Mouse (Mus musculus): ENCODE data around the gene Fam118b. TPM values are rescaled to one million over a fixed set of nuclear protein-coding genes. Genes with fewer than 3 reads are reported as not detected.

The Fam118b gene
- total and polyA plus RNA-seq, 2 experiments from 2014 or later: 29.4 to 37.4 TPM

- H3K4me1 ChIP-seq (ENCODE audit: insufficient read depth, low read length): peaks cover 14% of the 10 kb centered on the region; the same call in 1 of the 2 replicates
- 1% methylated on average over 71 of the region's 72 CpGs for WGBS
- H3K9ac ChIP-seq (replicated peaks; ENCODE audit: low read length, poor library complexity, severe bottlenecking): peak within 1 kb of the TSS; percentile 81
- no peak for TF ChIP-seq CTCF (IDR thresholded peaks at IDR 0.05)
- peaks cover 31% of the 10 kb centered on the region for H3K36me3 ChIP-seq (ENCODE audit: insufficient read depth, low read length)
- no peaks in the 10 kb centered on the region for H3K9me3 ChIP-seq (ENCODE audit: low read length)
- peak within 1 kb of the TSS; percentile 86 for H3K4me3 ChIP-seq (ENCODE audit: low read depth, low read length)
- peak; percentile 100 for DNase-seq (ENCODE audit: low spot score)
- H3K27me3 ChIP-seq (ENCODE audit: insufficient read depth, low read length): no peaks in the 10 kb centered on the region
- ATAC-seq (ENCODE audit: low FRiP score): peak; percentile 100
- peak within 1 kb of the TSS; percentile 90 for H3K27ac ChIP-seq (ENCODE audit: low read depth, low read length)
- H3K4me2 ChIP-seq (ENCODE audit: low read depth, low read length, poor library complexity, severe bottlenecking): peak within 1 kb of the TSS; percentile 90
Measured at GRCm38 (mm10) chr9:35210542-35211474, 56.8 kb downstream of the Fam118b start, which contains the start of gene Foxred1. Foxred1 (minus strand) TSS chr9:35211055.

- DNase-seq (ENCODE audit: low spot score): no peak
- ATAC-seq (ENCODE audit: low FRiP score): no peak
- no peak for TF ChIP-seq CTCF (IDR thresholded peaks at IDR 0.05)
- peaks cover 34% of the 10 kb centered on the region for H3K36me3 ChIP-seq (ENCODE audit: insufficient read depth, low read length)
- no peak overlapping the region for H3K4me3 ChIP-seq (ENCODE audit: low read depth, low read length)
- no peak overlapping the region for H3K9ac ChIP-seq (replicated peaks; ENCODE audit: low read length, poor library complexity, severe bottlenecking)
- no peak overlapping the region for H3K4me2 ChIP-seq (ENCODE audit: low read depth, low read length, poor library complexity, severe bottlenecking)
- H3K27me3 ChIP-seq (ENCODE audit: insufficient read depth, low read length): no peaks in the 10 kb centered on the region
- H3K9me3 ChIP-seq (ENCODE audit: low read length): no peaks in the 10 kb centered on the region
- WGBS: 93% methylated on average over 2 of the region's 2 CpGs
- H3K27ac ChIP-seq (ENCODE audit: low read depth, low read length): no peak overlapping the region
- H3K4me1 ChIP-seq (ENCODE audit: insufficient read depth, low read length): peaks cover 7% of the 10 kb centered on the region; the same call in 1 of the 2 replicates
Measured at GRCm38 (mm10) chr9:35204421-35204820, 63.2 kb downstream of the Fam118b start.

- peaks cover 7% of the 10 kb centered on the region; the same call in 1 of the 2 replicates for H3K4me1 ChIP-seq (ENCODE audit: insufficient read depth, low read length)
- H3K9ac ChIP-seq (replicated peaks; ENCODE audit: low read length, poor library complexity, severe bottlenecking): no peak overlapping the region
- no peak overlapping the region for H3K4me3 ChIP-seq (ENCODE audit: low read depth, low read length)
- WGBS: 66% methylated on average over 3 of the region's 3 CpGs
- ATAC-seq (ENCODE audit: low FRiP score): no peak
- no peak overlapping the region for H3K4me2 ChIP-seq (ENCODE audit: low read depth, low read length, poor library complexity, severe bottlenecking)
- no peak overlapping the region for H3K27ac ChIP-seq (ENCODE audit: low read depth, low read length)
- H3K27me3 ChIP-seq (ENCODE audit: insufficient read depth, low read length): no peaks in the 10 kb centered on the region
- TF ChIP-seq CTCF (IDR thresholded peaks at IDR 0.05): no peak
- peaks cover 34% of the 10 kb centered on the region for H3K36me3 ChIP-seq (ENCODE audit: insufficient read depth, low read length)
- no peak for DNase-seq (ENCODE audit: low spot score)
- H3K9me3 ChIP-seq (ENCODE audit: low read length): no peaks in the 10 kb centered on the region
Measured at GRCm38 (mm10) chr9:35203536-35203935, 64.1 kb downstream of the Fam118b start.

- WGBS: 56% methylated on average over 9 of the region's 9 CpGs
- Histone ChIP-seq H3K27me3 (ENCODE audit: insufficient read depth, low read length) (no peaks in the 10 kb centered on the region), H3K27ac (ENCODE audit: low read depth, low read length) (no peak overlapping the region), H3K4me3 (ENCODE audit: low read depth, low read length) (peak overlapping the region; percentile 45; the same call in 1 of the 2 replicates), H3K9ac (replicated peaks; ENCODE audit: low read length, poor library complexity, severe bottlenecking) (peak overlapping the region; percentile 44; the same call in 1 of the 2 replicates), H3K36me3 (ENCODE audit: insufficient read depth, low read length) (peaks cover 12% of the 10 kb centered on the region), H3K4me1 (ENCODE audit: insufficient read depth, low read length) (peaks cover 7% of the 10 kb centered on the region; the same call in 1 of the 2 replicates), H3K4me2 (ENCODE audit: low read depth, low read length, poor library complexity, severe bottlenecking) (peak overlapping the region; percentile 87), H3K9me3 (ENCODE audit: low read length) (no peaks in the 10 kb centered on the region)
- peak; percentile 7; the same call in 1 of the 2 replicates for TF ChIP-seq CTCF (IDR thresholded peaks at IDR 0.05)
- DNase-seq (ENCODE audit: low spot score): peak; percentile 10
- ATAC-seq (ENCODE audit: low FRiP score): no peak; the same call in 1 of the 2 replicates
Measured at GRCm38 (mm10) chr9:35200529-35201060, 67.0 kb downstream of the Fam118b start.

GRCm38 (mm10) chr9:35199772-35200471, 67.7 kb downstream of the Fam118b start, which contains the start of the genes Srpr and Tirap:
Srpr (plus strand) TSS chr9:35200175.
Tirap (minus strand) TSS chr9:35200291.
- WGBS: under 1% methylated on average over 41 of the region's 44 CpGs
- Histone ChIP-seq H3K4me3 (ENCODE audit: low read depth, low read length) (peak within 1 kb of the TSS; percentile 45), H3K36me3 (ENCODE audit: insufficient read depth, low read length) (peaks cover 5% of the 10 kb centered on the region; the same call in 1 of the 2 replicates), H3K4me1 (ENCODE audit: insufficient read depth, low read length) (peaks cover 7% of the 10 kb centered on the region; the same call in 1 of the 2 replicates), H3K9ac (replicated peaks; ENCODE audit: low read length, poor library complexity, severe bottlenecking) (peak within 1 kb of the TSS; percentile 44), H3K9me3 (ENCODE audit: low read length) (no peaks in the 10 kb centered on the region), H3K4me2 (ENCODE audit: low read depth, low read length, poor library complexity, severe bottlenecking) (peak within 1 kb of the TSS; percentile 87), H3K27ac (ENCODE audit: low read depth, low read length) (no peak within 1 kb of the TSS), H3K27me3 (ENCODE audit: insufficient read depth, low read length) (no peaks in the 10 kb centered on the region)
- TF ChIP-seq CTCF (IDR thresholded peaks at IDR 0.05): peak; percentile 78
- DNase-seq (ENCODE audit: low spot score) (peak; percentile 77), ATAC-seq (ENCODE audit: low FRiP score) (peak; percentile 88)

All from midbrain, postnatal 0 days (tissue).